Mouse (Mus musculus) olfactory bulb, adult 2 months (tissue): Measurements from ENCODE around the gene Cdc34b. TPM values are rescaled to one million over a fixed set of nuclear protein-coding genes. Genes with fewer than 3 reads are reported as not detected.
"Not testable (repeated sequence)": the region's sequence is repeated elsewhere in the genome, so short reads cannot be mapped to it uniquely, and the experiment has no call there.

Experiments used
- H3K27ac ChIP-seq: fragments of 200-500 bp; 2 replicates; pipeline ENCODE4 v1.5.1; 2012; ENCODE audit warnings: low read depth, low read length; ENCODE audit not compliant: insufficient read depth
- H3K4me1 ChIP-seq: fragments of 200-500 bp; 2 replicates; pipeline ENCODE4 v1.6.1; 2012; ENCODE audit warnings: low read length; ENCODE audit not compliant: control insufficient read depth, insufficient read depth
- H3K4me3 ChIP-seq: fragments of 200-500 bp; 2 replicates; pipeline ENCODE4 v1.5.1; 2012; ENCODE audit warnings: mild to moderate bottlenecking, low read depth, low read length, moderate library complexity; ENCODE audit not compliant: insufficient read depth
- CTCF ChIP-seq: fragments of 200-500 bp; IDR thresholded peaks from 2 replicates; pipeline ENCODE4 v1.5.1; 2012; ENCODE audit warnings: low read depth, mild to moderate bottlenecking, low read length, moderate library complexity; ENCODE audit not compliant: insufficient read depth
- POLR2A ChIP-seq: fragments of 200-500 bp; IDR thresholded peaks from 2 replicates; pipeline ENCODE4 v1.6.1; 2012; ENCODE audit warnings: mild to moderate bottlenecking, low read depth, low read length, moderate library complexity; ENCODE audit not compliant: insufficient read depth
- WGBS: fragments of 180-500 bp; shearing (Covaris S2); methylation state at CpG from one replicate; pipeline ENCODE4 v1.1.7; 2018; 5-methylcytosine and 5-hydroxymethylcytosine counted together
- polyA plus RNA-seq: library from polyadenylated mRNA; stranded (reverse); fragments of >200 nt; gene quantifications from 2 replicates; pipeline ENCODE4 v1.2.4, GENCODE M21; 2012; ENCODE audit warnings: low replicate concordance; ENCODE audit not compliant: missing spikeins, insufficient read depth, insufficient read length

Gene Cdc34b
- not detected in 2 replicates for polyA plus RNA-seq

GRCm38 (mm10) chr11:94741732-94742272 lies at the start of gene Cdc34b:
TSS of gene Cdc34b (plus strand) at chr11:94741782.
- 78% methylated on average over 29 of the region's 29 CpGs for WGBS
- TF ChIP-seq POLR2A = no peak
- TF ChIP-seq CTCF = no peak

GRCm38 (mm10) chr11:94692502-94692901 lies 49.1 kb upstream of the Cdc34b start:
- H3K4me3 ChIP-seq, H3K4me1 ChIP-seq, H3K27ac ChIP-seq: not testable (repeated sequence)

More at GRCm38 (mm10) chr11:94741732-94742272, at the start of gene Cdc34b:
- H3K27ac ChIP-seq = no peak within 1 kb of the TSS
- no peaks in the 10 kb centered on the region for H3K4me1 ChIP-seq
- no peak within 1 kb of the TSS for H3K4me3 ChIP-seq

- H3K4me3 ChIP-seq = no peak overlapping the region
- WGBS = 46% methylated on average over 6 of the region's 6 CpGs
- no peak for TF ChIP-seq POLR2A
- TF ChIP-seq CTCF = no peak
- H3K4me1 ChIP-seq = peaks cover 4% of the 10 kb centered on the region; the same call in 1 of the 2 replicates
- H3K27ac ChIP-seq = no peak overlapping the region
Measured at GRCm38 (mm10) chr11:94695508-94695907, 46.1 kb upstream of the Cdc34b start.

- Histone ChIP-seq H3K27ac (no peak overlapping the region), H3K4me1 (peaks cover 4% of the 10 kb centered on the region; the same call in 1 of the 2 replicates), H3K4me3 (no peak overlapping the region)
- TF ChIP-seq POLR2A = no peak
- TF ChIP-seq CTCF = no peak
- 88% methylated on average over 2 of the region's 2 CpGs for WGBS
Measured at GRCm38 (mm10) chr11:94697140-94697539, 44.4 kb upstream of the Cdc34b start.

GRCm38 (mm10) chr11:94697703-94698464 lies 43.7 kb upstream of the Cdc34b start:
- peaks cover 4% of the 10 kb centered on the region; the same call in 1 of the 2 replicates for H3K4me1 ChIP-seq
- no peak overlapping the region for H3K27ac ChIP-seq
- TF ChIP-seq CTCF (no peak), POLR2A (no peak)
- WGBS = 51% methylated on average over 13 of the region's 13 CpGs
- no peak overlapping the region for H3K4me3 ChIP-seq

GRCm38 (mm10) chr11:94699399-94699798 lies 42.2 kb upstream of the Cdc34b start:
- no peak overlapping the region for H3K27ac ChIP-seq
- WGBS = 99% methylated on average over 3 of the region's 3 CpGs
- H3K4me3 ChIP-seq = no peak overlapping the region

GRCm38 (mm10) chr11:94701401-94702215 lies 40.0 kb upstream of the Cdc34b start:
- no peak overlapping the region for H3K4me3 ChIP-seq
- TF ChIP-seq CTCF = no peak
- TF ChIP-seq POLR2A = no peak
- no peak overlapping the region for H3K27ac ChIP-seq
- peaks cover 4% of the 10 kb centered on the region; the same call in 1 of the 2 replicates for H3K4me1 ChIP-seq
- 70% methylated on average over 27 of the region's 27 CpGs for WGBS

More at GRCm38 (mm10) chr11:94699399-94699798, 42.2 kb upstream of the Cdc34b start:
- TF ChIP-seq POLR2A = no peak
- no peak for TF ChIP-seq CTCF
- H3K4me1 ChIP-seq = peaks cover 4% of the 10 kb centered on the region; the same call in 1 of the 2 replicates

GRCm38 (mm10) chr11:94702216-94702610 lies 39.4 kb upstream of the Cdc34b start:
- TF ChIP-seq POLR2A = no peak
- H3K27ac ChIP-seq = no peak overlapping the region

GRCm38 (mm10) chr11:94704020-94704419 lies 37.6 kb upstream of the Cdc34b start:
- no peak overlapping the region for H3K27ac ChIP-seq
- WGBS = 42% methylated on average over 7 of the region's 7 CpGs
- TF ChIP-seq POLR2A (no peak), CTCF (no peak)
- no peak overlapping the region for H3K4me3 ChIP-seq
- no peaks in the 10 kb centered on the region for H3K4me1 ChIP-seq

More at GRCm38 (mm10) chr11:94702216-94702610, 39.4 kb upstream of the Cdc34b start:
- Histone ChIP-seq H3K4me3 (no peak overlapping the region), H3K4me1 (peaks cover 4% of the 10 kb centered on the region; the same call in 1 of the 2 replicates)
- 70% methylated on average over 3 of the region's 3 CpGs for WGBS
